In the genomic region with DNA sequence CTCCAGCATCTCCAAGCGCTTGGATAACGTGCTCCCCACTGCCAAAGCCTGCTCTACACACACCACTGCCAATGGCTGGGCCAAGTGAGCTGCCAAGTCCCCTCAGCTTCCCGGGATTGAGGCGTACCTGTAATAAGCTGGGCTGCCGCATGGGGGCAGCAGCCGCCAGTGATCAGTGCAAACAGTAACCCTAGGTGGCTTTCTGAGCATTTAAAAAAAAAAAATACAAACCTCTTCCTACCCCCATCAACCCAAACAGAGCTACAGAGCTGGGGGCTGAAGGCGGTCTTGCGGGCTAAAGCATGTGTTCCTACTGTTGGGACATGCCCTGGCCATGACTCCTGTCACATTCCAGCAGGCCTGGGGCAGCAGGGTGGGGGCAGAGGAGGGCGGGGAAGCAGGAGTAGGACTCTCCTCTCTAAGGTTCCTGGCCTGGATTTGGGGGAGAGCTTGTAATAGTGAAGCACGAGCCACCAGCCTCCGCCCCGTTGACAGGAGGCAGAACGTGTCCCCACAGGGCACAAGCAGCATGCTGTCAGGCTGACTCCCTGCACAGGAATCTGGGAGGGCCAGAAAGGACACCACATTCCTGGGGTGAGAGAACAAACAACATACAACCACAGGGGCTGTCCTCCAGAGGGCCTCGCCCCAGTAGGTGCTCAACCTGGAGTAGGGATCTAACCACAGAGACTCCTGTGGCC, we compare ENCODE assay signal across 7 mouse cellular contexts. TPM values are rescaled to one million over a fixed set of nuclear protein-coding genes. Genes with fewer than 3 reads are reported as not detected.
DNase-seq lines count a peak whose midpoint lies in the region; ATAC-seq lines count a peak whose summit lies in the region.

No protein-coding gene starts in this region.

- ATAC-seq in inflammation-experienced regulatory T-cells, adult 6 months, result peak; percentile 73
- peak; percentile 76 for ATAC-seq in megakaryocyte-erythroid progenitor cell, adult 5-6 weeks (replicated peaks; ENCODE audit: low FRiP score, low TSS enrichment, poor library complexity, severe bottlenecking)

- peak; percentile 89 for DNase-seq in ZHBTc4 (ENCODE audit: low read depth, low spot score)
- DNase-seq in cerebellum, postnatal 14 days, result peak; percentile 95
- peak; percentile 85 to 89 for DNase-seq in frontal cortex, postnatal 25 days (ENCODE audit: low spot score in 2 of 2)
- peak; percentile 83 to 84 for DNase-seq in left cerebral cortex, postnatal 10 days (ENCODE audit: extremely low spot score in 1 of 2, low spot score in 2 of 2)
- DNase-seq in skeletal muscle tissue, adult 2 months (ENCODE audit: low read depth, low spot score), result peak; percentile 78

- intact Hi-C loops in left cerebral cortex, postnatal 10 days (cut with DNase I), result loop anchor here (5.0 kb wide), 1 partner anchor 116 kb away; a partner anchor contains a TSS

RNA-seq across cellular contexts. Expression of a gene that starts 12.7 kb away (rescaled TPM):
- polyA plus RNA-seq in inflammation-experienced regulatory T-cells, adult 6 months (2017; shearing (Covaris generic)), result under 1 TPM in 1 of 3 experiments, not detected in 2; 0.28 TPM
- 100 to 1,000 TPM; 101 to 103 TPM for total RNA-seq in left cerebral cortex, postnatal 10 days (2021)
- total RNA-seq in megakaryocyte-erythroid progenitor cell, adult 5-6 weeks (2014; fragmentation: Nextera tagmentation), result 0.66 and 2.7 TPM in 2 replicates
- 0.38 TPM in 1 of 2 replicates, not detected in the other for total RNA-seq in megakaryocyte-erythroid progenitor cell, adult 5-6 weeks (2017)

RNA-seq across cellular contexts. Expression of a gene that starts 16.8 kb away (rescaled TPM):
- polyA plus RNA-seq in inflammation-experienced regulatory T-cells, adult 6 months (2017; shearing (Covaris generic)), result 10 to 100 TPM; 16.2 to 20.0 (median 19.1) TPM
- 10 to 100 TPM; 33.2 to 37.8 TPM for total RNA-seq in left cerebral cortex, postnatal 10 days (2021)
- 20.1 and 24.5 TPM in 2 replicates for total RNA-seq in megakaryocyte-erythroid progenitor cell, adult 5-6 weeks (2014; fragmentation: Nextera tagmentation)
- 15.8 and 18.5 TPM in 2 replicates for total RNA-seq in megakaryocyte-erythroid progenitor cell, adult 5-6 weeks (2017)

RNA-seq across cellular contexts. Expression of a gene that starts 18.2 kb away (rescaled TPM):
- 10 to 100 TPM; 44.2 to 58.7 (median 47.1) TPM for polyA plus RNA-seq in inflammation-experienced regulatory T-cells, adult 6 months (2017; shearing (Covaris generic))
- 10 to 100 TPM; 73.6 to 83.9 TPM for total RNA-seq in left cerebral cortex, postnatal 10 days (2021)
- 65.9 and 69.9 TPM in 2 replicates for total RNA-seq in megakaryocyte-erythroid progenitor cell, adult 5-6 weeks (2014; fragmentation: Nextera tagmentation)
- total RNA-seq in megakaryocyte-erythroid progenitor cell, adult 5-6 weeks (2017), result 32.9 and 38.5 TPM in 2 replicates

RNA-seq across cellular contexts. Expression of a gene that starts 18.2 kb away (rescaled TPM):
- 100 to 1,000 TPM in 2 of 3 experiments, 10 to 100 TPM in 1; 76.3 to 119 (median 100) TPM for polyA plus RNA-seq in inflammation-experienced regulatory T-cells, adult 6 months (2017; shearing (Covaris generic))
- 10 to 100 TPM; 38.3 to 42.7 TPM for total RNA-seq in left cerebral cortex, postnatal 10 days (2021)
- total RNA-seq in megakaryocyte-erythroid progenitor cell, adult 5-6 weeks (2014; fragmentation: Nextera tagmentation), result 82.6 and 131 TPM in 2 replicates
- 54.1 and 89.4 TPM in 2 replicates for total RNA-seq in megakaryocyte-erythroid progenitor cell, adult 5-6 weeks (2017)

RNA-seq across cellular contexts. Expression of a gene that starts 31.2 kb away (rescaled TPM):
- not detected for polyA plus RNA-seq in inflammation-experienced regulatory T-cells, adult 6 months (2017; shearing (Covaris generic))
- total RNA-seq in left cerebral cortex, postnatal 10 days (2021), result 10 to 100 TPM; 52.1 to 52.5 TPM
- total RNA-seq in megakaryocyte-erythroid progenitor cell, adult 5-6 weeks (2014; fragmentation: Nextera tagmentation), result not detected in 2 replicates
- not detected in 2 replicates for total RNA-seq in megakaryocyte-erythroid progenitor cell, adult 5-6 weeks (2017)

Comparison
In these comparisons a context has a peak if more than half of its experiments do, and no peak if none do; other contexts are left out.
1. Peak in every context shown above with its lines: DNase-seq and ATAC-seq.
2. RNA of a gene that starts 12.7 kb away (total RNA-seq): 101 to 103 TPM in left cerebral cortex, postnatal 10 days; 0.38 to 2.7 TPM in megakaryocyte-erythroid progenitor cell, adult 5-6 weeks; every median in the first group is over 10 times any median in the second.